Mouse (Mus musculus) left cerebral cortex, adult 8-10 months (tissue): ENCODE measurements around the gene Slc12a4. TPM values are rescaled to one million over a fixed set of nuclear protein-coding genes. Genes with fewer than 3 reads are reported as not detected.
A peak's percentile ranks its signal among the peaks of the same experiment; 100 is the strongest.

Source experiments
- DNase-seq, 2 experiments: peaks; one replicate each; pipeline ENCODE4 v3.0.0; 2022; ENCODE audit warnings: low spot score in 2 of 2
- total RNA-seq, 4 experiments: library from RNA; stranded (reverse); gene quantifications; 2 replicates each; pipeline ENCODE4 v1.2.4; 2022

Gene Slc12a4
- total RNA-seq, 4 experiments from 2014 or later, result 18.8 to 23.8 (median 20.6) TPM

DNA sequence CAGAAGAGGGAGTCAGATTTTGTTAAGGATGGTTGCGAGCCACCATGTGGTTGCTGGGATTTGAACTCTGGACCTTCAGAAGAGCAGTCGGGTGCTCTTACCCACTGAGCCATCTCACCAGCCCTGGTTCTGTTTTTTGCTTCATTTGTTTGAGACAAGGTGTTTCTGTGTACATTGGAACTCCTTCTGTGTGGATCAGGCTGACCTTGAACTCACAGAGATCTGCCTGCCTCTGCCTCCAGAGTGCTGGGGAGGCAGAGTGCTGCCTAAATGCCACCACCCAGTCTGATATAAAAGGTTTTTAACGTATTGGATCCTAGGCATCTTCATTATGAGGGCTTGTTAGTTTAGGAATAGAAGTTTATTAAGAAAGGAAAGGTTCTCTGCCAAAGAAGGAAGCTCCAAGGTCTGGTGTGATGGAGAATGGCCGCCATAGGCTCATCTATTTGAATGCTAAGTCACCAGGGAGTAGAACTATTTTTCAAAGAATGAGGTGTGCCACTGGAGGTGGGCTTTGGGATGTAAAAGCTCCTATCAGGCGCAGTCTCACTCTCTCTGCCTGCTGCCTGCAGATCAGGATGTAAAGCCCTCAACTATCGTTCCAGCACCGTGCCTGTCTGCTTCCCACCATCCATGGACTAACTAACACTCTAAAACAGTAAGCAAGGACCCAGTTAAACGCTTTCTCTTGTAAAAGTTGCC is 5.3 kb upstream of the Slc12a4 start:
- DNase-seq, result no peak

GRCm38 (mm10) chr8:105969367-105969766 is 3.5 kb upstream of the Slc12a4 start:
- no peak for DNase-seq

DNA sequence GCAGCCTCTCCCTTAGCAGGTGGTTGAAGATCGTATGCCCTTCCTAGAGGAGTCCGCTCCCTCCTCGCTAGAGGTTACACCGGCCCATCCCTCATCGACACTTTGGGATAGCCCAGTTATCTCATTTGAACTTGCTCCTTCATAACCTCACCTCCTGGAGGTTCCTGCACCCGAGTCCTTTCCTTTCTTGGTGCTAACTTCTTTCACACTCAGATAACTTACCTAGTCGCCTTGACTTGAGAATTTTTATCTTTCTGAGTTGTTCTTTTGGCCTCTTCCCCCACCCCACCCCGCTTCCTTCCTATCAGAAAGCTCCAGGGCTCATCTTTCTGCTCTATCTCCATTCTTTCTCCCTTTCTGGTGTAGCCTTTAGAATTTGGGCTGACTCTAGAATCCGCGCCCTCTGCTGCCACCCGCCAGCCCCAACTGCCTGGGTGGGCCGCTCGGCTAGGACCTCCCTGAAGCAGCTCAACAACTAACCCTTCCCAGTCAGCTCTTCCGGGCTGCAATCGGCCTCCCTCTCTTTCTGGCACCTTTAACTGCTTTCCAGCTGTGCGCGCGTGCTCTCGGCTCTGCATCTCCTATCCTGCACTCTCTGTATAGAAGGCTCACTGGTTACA is 905 bp upstream of the Slc12a4 start:
- DNase-seq, result no peak

DNA sequence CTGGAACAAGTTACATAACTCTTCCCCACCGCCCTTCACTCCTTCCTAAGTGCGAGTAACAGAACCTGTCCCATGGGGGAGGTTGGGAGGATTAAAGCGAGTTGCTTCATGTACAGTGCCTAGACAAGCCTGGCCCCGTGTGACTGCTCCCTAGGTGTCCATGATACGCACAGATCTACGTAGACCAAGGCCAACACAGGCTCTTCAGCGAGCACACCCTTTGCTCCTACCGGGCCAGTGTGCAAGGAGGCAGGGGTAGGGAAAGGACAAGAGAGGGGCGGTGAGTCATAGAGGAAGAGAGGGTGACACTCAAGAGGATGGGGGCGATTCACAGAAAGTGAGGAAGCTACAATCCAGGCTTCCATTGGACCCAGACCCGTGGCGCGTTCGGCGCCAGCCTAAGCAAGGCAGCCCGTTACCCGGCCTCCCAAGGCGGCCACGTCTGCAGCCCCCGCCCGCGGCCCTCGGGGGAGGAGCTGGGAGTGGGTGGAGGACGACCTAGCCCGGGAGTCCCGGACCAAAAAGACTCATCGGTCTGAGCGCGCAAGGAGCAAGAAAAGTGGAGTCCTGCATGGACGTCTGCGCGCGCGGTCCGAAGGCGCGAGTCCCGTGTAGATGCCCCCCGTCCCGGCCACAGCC is 512 bp downstream of the Slc12a4 start:
- DNase-seq, result no peak

- no peak for DNase-seq
Measured at GRCm38 (mm10) chr8:105964506-105965265, 1.2 kb downstream of the Slc12a4 start.

GRCm38 (mm10) chr8:105961536-105961935 is 4.4 kb downstream of the Slc12a4 start:
- DNase-seq, result no peak

DNA sequence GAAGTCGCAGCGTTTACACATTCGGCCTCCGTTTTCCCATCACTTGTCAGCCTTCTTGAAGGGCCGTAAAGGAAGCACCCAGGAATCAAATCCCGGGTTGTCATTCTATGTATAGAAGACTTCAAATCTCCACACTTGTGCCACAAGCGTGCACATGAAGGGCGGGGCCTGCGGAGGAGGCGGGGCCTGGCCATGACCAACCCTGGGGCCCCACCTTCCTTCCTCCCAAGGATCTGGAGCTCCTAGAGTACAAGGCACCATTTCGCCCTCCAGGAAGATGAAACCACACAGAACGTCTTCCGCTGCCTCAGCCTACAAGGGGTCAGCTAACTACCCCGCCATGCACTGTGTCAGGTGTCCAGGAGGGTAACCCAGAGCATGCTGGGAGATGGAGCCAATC is 4.8 kb downstream of the Slc12a4 start:
- no peak for DNase-seq

- no peak for DNase-seq
Measured at GRCm38 (mm10) chr8:105959350-105959749, 6.5 kb downstream of the Slc12a4 start.

DNA sequence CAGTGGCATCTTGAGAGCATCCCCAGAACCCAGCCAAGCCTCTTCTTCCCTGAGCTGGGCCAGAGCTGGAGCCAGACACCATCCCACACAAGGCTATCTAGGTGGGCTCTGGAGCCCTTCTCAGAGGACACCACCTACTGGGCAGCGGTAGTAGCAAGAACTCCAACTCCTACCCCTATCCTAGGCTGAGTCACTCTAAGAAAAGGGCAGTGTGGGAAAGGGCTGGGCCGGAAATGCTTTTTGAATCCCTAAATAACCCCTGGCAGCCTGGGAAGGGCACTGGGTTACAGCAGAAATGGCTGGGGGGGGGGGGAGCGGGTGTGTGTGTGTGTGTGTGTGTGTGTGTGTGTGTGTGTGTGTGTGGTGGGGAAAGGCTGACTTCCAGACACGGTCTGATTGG is 8.1 kb downstream of the Slc12a4 start:
- DNase-seq, result no peak

DNA sequence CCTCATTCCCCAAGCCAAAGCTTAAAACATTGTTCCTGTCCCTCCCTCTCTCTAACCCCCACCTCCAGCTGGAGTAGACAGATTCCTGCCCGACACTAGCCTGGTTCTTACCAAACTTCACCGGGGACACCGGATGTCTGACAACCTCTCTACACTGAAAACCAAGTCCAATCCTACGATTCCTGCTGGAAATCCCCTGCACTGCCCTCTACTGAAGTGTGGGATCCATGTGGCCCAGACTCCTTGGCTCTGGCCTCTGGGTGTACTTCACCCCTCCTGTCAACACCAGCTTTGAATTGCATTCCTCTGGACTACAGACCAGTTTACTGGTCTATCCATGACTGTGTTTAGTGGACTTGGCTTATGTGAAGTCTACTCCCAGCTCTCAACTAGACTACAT is 9.3 kb downstream of the Slc12a4 start:
- no peak for DNase-seq

GRCm38 (mm10) chr8:105951057-105951659 is 14.7 kb downstream of the Slc12a4 start:
- no peak for DNase-seq

- DNase-seq, result no peak
Measured at GRCm38 (mm10) chr8:105949350-105949749, 16.5 kb downstream of the Slc12a4 start.

DNA sequence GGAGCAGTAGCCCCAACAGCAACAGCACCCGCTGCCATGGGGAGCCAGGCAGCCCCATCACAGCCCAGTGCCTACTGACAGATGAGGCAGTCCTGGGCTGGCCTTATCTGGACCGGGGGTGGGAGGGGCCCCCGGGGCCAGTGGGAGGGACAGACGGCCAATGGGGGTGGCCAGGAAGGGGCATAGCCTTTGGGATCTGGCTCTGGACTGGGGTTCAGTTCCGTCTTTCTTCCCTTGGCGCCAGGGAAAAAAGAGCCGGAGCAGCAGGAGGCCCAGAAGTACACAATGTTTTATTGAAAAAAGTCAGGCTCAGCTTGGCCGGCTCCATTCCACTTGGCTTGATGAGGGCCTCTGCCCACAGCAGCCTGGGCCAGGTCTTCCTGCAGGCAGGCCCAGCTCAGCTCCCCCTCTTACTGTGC is 22.6 kb downstream of the Slc12a4 start, which contains the start of gene Lcat:
Gene Lcat (minus strand): TSS at position 62 of the 419 bp plus-strand sequence.
- DNase-seq, result no peak

GRCm38 (mm10) chr8:105942542-105942941 is 23.4 kb downstream of the Slc12a4 start:
- DNase-seq, result no peak

GRCm38 (mm10) chr8:105942026-105942425 is 23.9 kb downstream of the Slc12a4 start:
- DNase-seq, result no peak

- no peak for DNase-seq
Measured at GRCm38 (mm10) chr8:105938306-105938669, 27.6 kb downstream of the Slc12a4 start, which contains the start of gene Psmb10. Gene Psmb10, minus strand, starts transcription at chr8:105938444.

DNA sequence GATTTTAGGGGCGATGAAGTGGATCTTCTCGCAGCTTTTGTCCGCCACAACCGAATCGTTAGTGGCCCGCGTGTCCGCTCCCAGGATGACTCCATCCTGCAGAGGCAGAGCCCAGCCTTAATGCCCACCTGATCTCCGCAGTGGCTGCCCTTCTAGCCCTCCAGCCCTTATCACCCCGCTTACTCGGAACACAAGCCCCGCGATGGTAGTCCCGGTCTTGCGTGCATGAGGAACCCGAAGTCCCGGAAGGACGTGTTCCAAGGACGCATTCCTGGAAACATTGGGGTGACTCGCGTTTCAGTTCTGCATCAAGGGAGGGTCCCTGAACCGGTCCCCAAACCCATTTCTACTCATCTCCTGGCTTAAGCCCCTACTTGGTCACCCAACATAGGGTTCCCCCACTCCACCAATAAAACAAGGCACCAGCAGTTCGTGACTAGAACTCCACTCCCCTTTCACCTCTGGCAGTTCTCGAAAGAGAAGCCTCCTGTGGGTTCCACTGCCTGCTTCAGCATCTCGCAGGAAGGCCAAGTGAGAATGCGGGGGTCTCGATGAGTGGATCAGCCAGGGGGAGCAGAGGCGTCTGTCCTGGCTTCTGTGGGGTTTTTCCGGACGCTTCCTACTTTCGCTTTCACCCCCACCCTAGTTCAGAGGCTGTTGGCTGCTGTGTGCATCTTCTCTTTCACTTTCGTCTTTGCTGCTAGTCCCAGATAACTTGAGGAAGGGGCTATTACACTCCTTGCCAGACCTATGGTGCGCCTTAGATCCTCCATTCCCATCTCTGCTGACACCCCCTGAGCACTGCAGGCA is 28.2 kb downstream of the Slc12a4 start:
- peak in 1 of 2 experiments; percentile 60 for DNase-seq

DNA sequence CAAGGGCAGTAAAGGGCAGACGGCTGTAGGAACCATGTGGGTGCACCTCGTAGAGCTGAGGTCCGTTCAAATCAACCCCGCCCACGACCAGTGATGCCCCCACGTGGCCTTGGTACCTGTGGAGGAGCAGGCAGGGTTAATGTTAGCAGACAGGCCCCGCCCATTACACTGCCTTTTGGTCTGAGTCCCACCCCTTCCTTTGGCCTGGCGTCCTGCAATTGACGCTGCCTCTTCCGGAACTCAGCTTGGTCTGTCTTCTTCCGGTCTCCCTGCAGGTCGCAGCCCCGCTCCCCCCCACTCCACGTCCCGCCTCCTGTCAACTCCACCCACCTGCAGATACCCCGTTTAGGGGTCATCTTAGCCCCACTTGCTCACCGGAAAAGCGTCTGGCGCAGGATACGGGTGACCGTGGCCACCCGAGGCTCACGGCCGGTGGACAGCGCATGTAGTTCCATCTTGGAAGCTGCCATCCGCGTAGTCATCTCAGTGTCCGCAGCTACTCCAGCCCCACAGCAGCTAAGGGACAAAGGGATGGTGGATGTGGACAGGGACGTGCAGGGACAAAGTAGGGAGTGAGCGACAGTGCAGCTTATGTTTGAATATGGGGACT is 28.9 kb downstream of the Slc12a4 start:
- peak; percentile 71 to 92 for DNase-seq

DNA sequence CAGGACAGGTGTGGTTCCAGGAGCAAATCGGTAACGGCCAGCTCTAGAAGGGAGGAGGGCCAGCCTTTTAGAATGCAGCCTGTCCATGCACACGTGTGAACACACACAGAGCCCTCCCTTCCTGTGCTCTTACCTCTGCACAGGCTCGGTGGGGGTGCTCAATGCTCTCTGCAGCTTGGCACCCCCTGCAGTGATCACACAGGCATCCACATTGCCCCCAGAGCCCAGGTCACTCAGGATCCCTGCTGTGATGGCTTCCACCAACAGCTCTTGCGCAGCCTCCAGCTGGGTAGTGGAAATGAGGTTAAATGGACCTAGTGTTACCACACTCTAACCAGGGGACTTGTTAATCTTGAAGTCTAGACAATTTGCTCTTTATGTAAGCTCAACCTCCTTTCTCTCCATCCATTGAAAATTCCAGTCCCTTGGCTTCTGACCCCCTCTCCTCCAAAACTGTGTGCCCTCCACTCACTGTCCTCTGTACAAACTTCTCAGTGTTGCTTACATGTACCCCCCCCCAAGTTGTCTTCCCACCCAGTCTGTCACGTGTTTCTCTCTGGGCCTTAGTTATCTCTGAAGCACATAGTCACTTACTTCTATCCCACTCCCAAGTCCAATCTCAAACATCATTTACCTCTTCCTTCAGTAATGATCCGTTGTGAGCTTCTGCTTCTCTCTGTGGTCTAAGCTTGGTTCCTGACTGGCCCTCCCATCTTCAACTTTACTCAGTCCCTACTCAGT is 29.9 kb downstream of the Slc12a4 start:
- no peak for DNase-seq
